Comparison of ENCODE assay signal across 9 mouse cellular contexts in the genomic region with DNA sequence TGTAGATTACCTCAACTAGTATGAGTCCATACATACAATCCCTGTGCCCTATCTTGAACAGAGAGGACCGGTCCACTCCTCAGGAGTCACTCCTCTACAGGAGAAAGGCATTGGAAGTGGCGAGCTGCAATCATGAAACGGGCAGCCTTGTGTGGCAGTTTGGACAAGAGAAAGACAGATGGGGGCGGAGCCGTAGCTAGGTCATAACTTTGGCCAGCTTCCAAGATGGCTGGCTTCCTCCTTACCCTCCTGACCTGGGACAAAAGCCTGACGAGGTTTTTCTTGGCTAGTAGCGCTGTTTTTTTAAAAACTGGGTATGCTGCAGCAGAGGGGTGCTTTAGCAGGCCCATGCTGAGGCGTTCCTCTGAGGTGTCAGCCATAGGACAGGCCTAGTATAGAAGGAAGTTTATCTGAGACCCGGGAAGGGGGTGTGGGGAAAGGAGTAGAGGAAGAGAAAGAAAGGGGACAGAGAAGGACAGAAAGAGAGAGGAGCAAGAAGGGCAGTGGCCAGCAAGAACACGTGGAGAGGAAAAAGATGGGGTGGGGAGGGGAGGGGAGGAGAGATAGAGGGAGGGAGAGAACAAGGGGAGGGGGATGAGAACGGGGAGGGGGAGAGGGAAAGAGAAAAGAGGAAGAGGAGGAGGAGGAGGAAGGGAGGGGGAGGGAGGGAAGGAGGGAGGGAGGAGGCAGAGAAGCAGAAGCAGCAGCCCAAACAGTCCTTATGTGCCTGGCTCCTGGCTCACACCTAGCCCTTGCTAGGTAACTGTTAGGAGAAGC. TPM values are rescaled to one million over a fixed set of nuclear protein-coding genes. Genes with fewer than 3 reads are reported as not detected.
DNase-seq lines count a peak whose midpoint lies in the region; ATAC-seq and TF ChIP-seq lines count a peak whose summit lies in the region.
"Had no signal": no experiment of that assay in that cellular context is flagged by ENCODE, and none has a peak within 500 bp of the region (broad histone marks: within the 10 kb centered on the region; RNA-seq: fewer than 3 reads in every experiment).

No protein-coding gene starts in this region.

- WGBS in heart, embryonic 14.5 days: 8% methylated on average over 11 of the region's 11 CpGs
- 16% methylated on average over 11 of the region's 11 CpGs for WGBS in kidney, postnatal 0 days
- WGBS in neural tube, embryonic 12.5 days: 34% methylated on average over 11 of the region's 11 CpGs

- H3K4me1 ChIP-seq in erythroblast, embryonic 14.5 days (ENCODE audit: control insufficient read depth): peaks cover 36% of the 10 kb centered on the region
- peaks cover 37 to 41% of the 10 kb centered on the region in 2 experiments for H3K4me1 ChIP-seq in heart, embryonic 14.5 days (ENCODE audit: control insufficient read depth in 2 of 2, insufficient read depth in 2 of 2, low read length in 2 of 2)
- peaks cover 29% of the 10 kb centered on the region for H3K4me1 ChIP-seq in kidney, postnatal 0 days (replicated peaks; ENCODE audit: insufficient read depth, low read length)
- peaks cover 21% of the 10 kb centered on the region for H3K4me1 ChIP-seq in neural tube, embryonic 12.5 days

- TF ChIP-seq CTCF in kidney, postnatal 0 days (IDR thresholded peaks at IDR 0.05; ENCODE audit: low read depth): no peak

- peak overlapping the region; percentile 70 for H3K4me2 ChIP-seq in heart, embryonic 14.5 days (ENCODE audit: low read length)
- peak overlapping the region; percentile 61 for H3K4me2 ChIP-seq in kidney, postnatal 0 days (ENCODE audit: low read length)
- H3K4me2 ChIP-seq in neural tube, embryonic 12.5 days (replicated peaks): peak overlapping the region; percentile 58

- H3K36me3 ChIP-seq in erythroblast, embryonic 14.5 days (ENCODE audit: control insufficient read depth): no peaks in the 10 kb centered on the region
- H3K36me3 ChIP-seq in heart, embryonic 14.5 days (ENCODE audit: control insufficient read depth, insufficient read depth, low read length): no peaks in the 10 kb centered on the region
- no peaks in the 10 kb centered on the region for H3K36me3 ChIP-seq in kidney, postnatal 0 days (ENCODE audit: insufficient read depth, low read length)
- H3K36me3 ChIP-seq in neural tube, embryonic 12.5 days: no peaks in the 10 kb centered on the region

- no peaks in the 10 kb centered on the region for H3K9me3 ChIP-seq in erythroblast, embryonic 14.5 days (ENCODE audit: control insufficient read depth, low read length)
- H3K9me3 ChIP-seq in heart, embryonic 14.5 days (ENCODE audit: control insufficient read depth, low read length): no peaks in the 10 kb centered on the region
- no peaks in the 10 kb centered on the region for H3K9me3 ChIP-seq in kidney, postnatal 0 days (replicated peaks; ENCODE audit: low read length)
- no peaks in the 10 kb centered on the region for H3K9me3 ChIP-seq in neural tube, embryonic 12.5 days

- H3K27me3 ChIP-seq in erythroblast, embryonic 14.5 days (ENCODE audit: control insufficient read depth): no peaks in the 10 kb centered on the region
- H3K27me3 ChIP-seq in heart, embryonic 14.5 days (ENCODE audit: control insufficient read depth, insufficient read depth, low read length): no peaks in the 10 kb centered on the region
- H3K27me3 ChIP-seq in kidney, postnatal 0 days (ENCODE audit: insufficient read depth, low read length): no peaks in the 10 kb centered on the region
- H3K27me3 ChIP-seq in neural tube, embryonic 12.5 days (replicated peaks): no peaks in the 10 kb centered on the region
- H3K27me3 ChIP-seq: CH12.LX had no signal

- H3K27ac ChIP-seq in heart, embryonic 14.5 days (replicated peaks in 1 of 2; ENCODE audit: control insufficient read depth in 1 of 2, insufficient read depth in 1 of 2, low read depth in 2 of 2, low read length in 2 of 2): peak overlapping the region; percentile 93
- H3K27ac ChIP-seq in kidney, postnatal 0 days: peak overlapping the region; percentile 94
- no peak overlapping the region for H3K27ac ChIP-seq in neural tube, embryonic 12.5 days

- DNase-seq in embryo, embryonic 10 days (ENCODE audit: low spot score): peak; percentile 54
- no peak for DNase-seq in embryo, embryonic 9.5 days (ENCODE audit: extremely low spot score)
- peak; percentile 84 for DNase-seq in kidney, postnatal 0 days (ENCODE audit: low spot score)
- DNase-seq in lung, adult 18-20 months: peak; percentile 86 to 89

- peak overlapping the region; percentile 78 for H3K9ac ChIP-seq in heart, embryonic 14.5 days (ENCODE audit: low read length)
- H3K9ac ChIP-seq in kidney, postnatal 0 days (ENCODE audit: low read depth, low read length): peak overlapping the region; percentile 71; the same call in 1 of the 2 replicates
- H3K9ac ChIP-seq in neural tube, embryonic 12.5 days: no peak overlapping the region

- H3K4me3 ChIP-seq in erythroblast, embryonic 14.5 days (replicated peaks): peak overlapping the region; percentile 64
- H3K4me3 ChIP-seq in heart, embryonic 14.5 days (ENCODE audit: control insufficient read depth in 1 of 2, insufficient read depth in 1 of 2, low read depth in 1 of 2, low read length in 2 of 2): peak overlapping the region; percentile 39 to 43; a peak in 3 of 4 replicates
- peak overlapping the region; percentile 30; the same call in 1 of the 2 replicates for H3K4me3 ChIP-seq in kidney, postnatal 0 days (replicated peaks; ENCODE audit: low read depth, low read length)
- no peak overlapping the region for H3K4me3 ChIP-seq in neural tube, embryonic 12.5 days

- ATAC-seq in heart, embryonic 14.5 days (ENCODE audit: insufficient number of reproducible peaks, insufficient read depth, low FRiP score, low read depth): peak; percentile 49
- ATAC-seq in kidney, postnatal 0 days (replicated peaks; ENCODE audit: low FRiP score, low read depth): peak; percentile 55
- ATAC-seq in neural tube, embryonic 12.5 days (ENCODE audit: low FRiP score, low read depth): peak; percentile 15; the same call in 1 of the 2 replicates
- no peak for ATAC-seq in CD4-positive, CD25-positive, alpha-beta regulatory T cell, adult 4 months

RNA-seq across cellular contexts. Expression of gene Pyroxd2, which starts 0.8 kb away (rescaled TPM):
- 0.07 and 0.14 TPM in 2 replicates for polyA plus RNA-seq in erythroblast, embryonic 14.5 days (2012)
- 4.4 and 4.7 TPM in 2 replicates for polyA plus RNA-seq in heart, embryonic 14.5 days (2014; fragmentation: Nextera tagmentation; extraction: Ambion mirVana)
- 11.0 and 14.2 TPM in 2 replicates for polyA plus RNA-seq in kidney, postnatal 0 days (2015; fragmentation: Nextera tagmentation; extraction: Ambion mirVana)
- polyA plus RNA-seq in neural tube, embryonic 12.5 days (2016; fragmentation: Nextera tagmentation; extraction: Ambion mirVana): 1.2 and 1.9 TPM in 2 replicates
- under 1 TPM; 0.39 to 0.77 TPM for polyA plus RNA-seq in CD4-positive, CD25-positive, alpha-beta regulatory T cell, adult 4 months (2017; shearing (Covaris generic))

RNA-seq across cellular contexts. Expression of gene Hps1, which starts 26.4 kb away (rescaled TPM):
- 3.2 and 3.8 TPM in 2 replicates for polyA plus RNA-seq in erythroblast, embryonic 14.5 days (2012)
- polyA plus RNA-seq in heart, embryonic 14.5 days (2014; fragmentation: Nextera tagmentation; extraction: Ambion mirVana): 4.9 and 5.6 TPM in 2 replicates
- polyA plus RNA-seq in kidney, postnatal 0 days (2015; fragmentation: Nextera tagmentation; extraction: Ambion mirVana): 12.9 and 13.8 TPM in 2 replicates
- 13.7 and 16.9 TPM in 2 replicates for polyA plus RNA-seq in neural tube, embryonic 12.5 days (2016; fragmentation: Nextera tagmentation; extraction: Ambion mirVana)
- 10 to 100 TPM; 10.9 to 18.1 TPM for polyA plus RNA-seq in CD4-positive, CD25-positive, alpha-beta regulatory T cell, adult 4 months (2017; shearing (Covaris generic))
